Mouse (Mus musculus): ENCODE results near the gene Dnah1. TPM values are rescaled to one million over a fixed set of nuclear protein-coding genes. Genes with fewer than 3 reads are reported as not detected.

The Dnah1 gene
- polyA plus RNA-seq (2017; shearing (Covaris generic)) = under 1 TPM in 1 of 2 experiments, not detected in 1; 0.04 TPM

- ATAC-seq = peak; percentile 49
These were observed at the start of gene Dnah1 for GRCm38 (mm10) chr14:31323849-31324792. Dnah1 (minus strand) TSS chr14:31323896.

GRCm38 (mm10) chr14:31369377-31369776 lies 45.7 kb upstream of the Dnah1 start:
- no peak for ATAC-seq

- ATAC-seq = no peak
These were observed 44.3 kb upstream of the Dnah1 start for GRCm38 (mm10) chr14:31367951-31368350.

- ATAC-seq = peak; percentile 56
These were observed 41.7 kb upstream of the Dnah1 start for GRCm38 (mm10) chr14:31365350-31365749.

GRCm38 (mm10) chr14:31364589-31364988 lies 40.9 kb upstream of the Dnah1 start:
- no peak for ATAC-seq

GRCm38 (mm10) chr14:31362236-31362635 lies 38.5 kb upstream of the Dnah1 start:
- no peak for ATAC-seq

GRCm38 (mm10) chr14:31345367-31345766 lies 21.7 kb upstream of the Dnah1 start:
- ATAC-seq = no peak

- no peak for ATAC-seq
These were observed 19.5 kb upstream of the Dnah1 start for GRCm38 (mm10) chr14:31343241-31343640.

GRCm38 (mm10) chr14:31337947-31338346 lies 14.3 kb upstream of the Dnah1 start:
- no peak for ATAC-seq

- no peak for ATAC-seq
These were observed 13.7 kb upstream of the Dnah1 start for GRCm38 (mm10) chr14:31337406-31337805.

GRCm38 (mm10) chr14:31336369-31337155 lies 12.9 kb upstream of the Dnah1 start, which contains the start of gene Capn7:
Capn7 (plus strand) TSS chr14:31336638.
- ATAC-seq = peak; percentile 89

GRCm38 (mm10) chr14:31335765-31336164 lies 12.1 kb upstream of the Dnah1 start:
- ATAC-seq = no peak

- no peak for ATAC-seq
These were observed 7.3 kb upstream of the Dnah1 start for GRCm38 (mm10) chr14:31330957-31331356.

GRCm38 (mm10) chr14:31329741-31330140 lies 6.0 kb upstream of the Dnah1 start:
- no peak for ATAC-seq

GRCm38 (mm10) chr14:31327681-31328080 lies 4.0 kb upstream of the Dnah1 start:
- no peak for ATAC-seq

- no peak for ATAC-seq
These were observed 3.5 kb upstream of the Dnah1 start for GRCm38 (mm10) chr14:31327196-31327595.

- ATAC-seq = no peak
These were observed 3.1 kb upstream of the Dnah1 start for GRCm38 (mm10) chr14:31326770-31327169.

- ATAC-seq = no peak
These were observed 1.9 kb upstream of the Dnah1 start for GRCm38 (mm10) chr14:31325551-31325950.

GRCm38 (mm10) chr14:31324851-31325250 lies 1.2 kb upstream of the Dnah1 start:
- ATAC-seq = no peak

- ATAC-seq = no peak
These were observed 507 bp downstream of the Dnah1 start for GRCm38 (mm10) chr14:31323189-31323588.

- no peak for ATAC-seq
These were observed 1.5 kb downstream of the Dnah1 start for GRCm38 (mm10) chr14:31322191-31322590.

- no peak for ATAC-seq
These were observed 2.5 kb downstream of the Dnah1 start for GRCm38 (mm10) chr14:31321181-31321580.

- ATAC-seq = no peak
These were observed 4.2 kb downstream of the Dnah1 start for GRCm38 (mm10) chr14:31319546-31319945.
